Mouse (Mus musculus) G1E (cell line): ENCODE measurements at regions not wholly inside any gene's neighbourhood (a gene's known extent, or its start where the extent isn't known, plus 50 kb on each side); places are given as distances from the start of the nearest gene placed in this dataset.

Source experiments
- CTCF ChIP-seq: IDR thresholded peaks from 2 replicates; pipeline ENCODE4 v1.5.1; 2012; ENCODE audit warnings: low read depth, low read length, inconsistent platforms, mixed read lengths
- GATA1 ChIP-seq: IDR thresholded peaks from 2 replicates; pipeline ENCODE4 v1.6.1; 2012; ENCODE audit warnings: borderline replicate concordance, low read length, inconsistent platforms, mixed read lengths
- GATA2 ChIP-seq: IDR thresholded peaks from 2 replicates; pipeline ENCODE4 v1.6.1; 2012; ENCODE audit warnings: low read depth, low read length, inconsistent platforms, borderline replicate concordance
- TAL1 ChIP-seq: conservative IDR thresholded peaks from 2 replicates; pipeline ENCODE4 v1.6.1; 2012; ENCODE audit warnings: low read depth, low read length, inconsistent platforms, mixed read lengths

- no peak for TF ChIP-seq CTCF
- TF ChIP-seq GATA2: no peak
- no peak for TF ChIP-seq GATA1
- no peak for TF ChIP-seq TAL1
Measured at GRCm38 (mm10) chr2:166309882-166310281, 154.4 kb upstream of the Sulf2 start.
